In the genomic region with DNA sequence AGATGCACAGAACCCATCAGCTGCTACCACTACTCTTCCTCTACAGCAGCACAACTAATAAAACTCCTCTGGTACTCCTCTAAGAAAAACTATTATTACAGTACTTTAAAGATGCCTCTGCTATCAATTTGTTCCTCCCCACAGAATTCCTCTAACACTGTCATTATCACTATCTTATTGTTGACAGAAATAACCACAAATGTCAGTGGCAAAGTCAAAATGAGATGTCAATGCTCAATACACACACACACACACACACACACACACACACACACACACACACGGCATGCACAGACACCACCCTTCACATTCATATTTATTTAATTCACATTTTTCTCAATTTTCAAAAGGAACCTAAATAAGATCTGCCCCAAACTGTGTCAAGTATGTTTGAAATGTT, we compare ENCODE assay signal across 32 mouse cellular contexts. TPM values are rescaled to one million over a fixed set of nuclear protein-coding genes. Genes with fewer than 3 reads are reported as not detected.
A peak's percentile ranks its signal among the peaks of the same experiment; 100 is the strongest.
DNase-seq lines count a peak whose midpoint lies in the region; ATAC-seq and TF ChIP-seq lines count a peak whose summit lies in the region.
"Had no signal": no experiment of that assay in that cellular context is flagged by ENCODE, and none has a peak within 500 bp of the region (broad histone marks: within the 10 kb centered on the region; RNA-seq: fewer than 3 reads in every experiment).

No protein-coding gene starts in this region.

- WGBS in heart, adult 2 months: 42% methylated on average over 1 of the region's 1 CpGs
- 44% methylated on average over 1 of the region's 1 CpGs for WGBS in heart, embryonic 15.5 days
- 33% methylated on average over 1 of the region's 1 CpGs for WGBS in liver, embryonic 14.5 days (ENCODE audit: insufficient replicate concordance)

- H3K27me3 ChIP-seq in heart, adult 2 months (ENCODE audit: control insufficient read depth, insufficient read depth, low read length): no peaks in the 10 kb centered on the region
- H3K27me3 ChIP-seq in heart, embryonic 15.5 days: no peaks in the 10 kb centered on the region
- H3K27me3 ChIP-seq in liver, embryonic 14.5 days (ENCODE audit: control insufficient read depth, insufficient read depth, low read length): no peaks in the 10 kb centered on the region
- H3K27me3 ChIP-seq: embryonic facial prominence, embryonic 13.5 days; forebrain, embryonic 15.5 days; hindbrain, embryonic 13.5 days; limb, embryonic 15.5 days; midbrain, embryonic 15.5 days had no signal

- peak overlapping the region; percentile 71 for H3K27ac ChIP-seq in heart, adult 2 months
- peak overlapping the region; percentile 44; the same call in 1 of the 2 replicates for H3K27ac ChIP-seq in heart, embryonic 15.5 days
- no peak overlapping the region for H3K27ac ChIP-seq in liver, embryonic 14.5 days
- H3K27ac ChIP-seq: embryonic facial prominence, embryonic 13.5 days; forebrain, embryonic 10.5 days; forebrain, embryonic 15.5 days; hindbrain, embryonic 13.5 days; limb, embryonic 10.5 days; limb, embryonic 15.5 days; macrophage; midbrain, embryonic 10.5 days; midbrain, embryonic 15.5 days; stomach, postnatal 0 days had no signal

- no peak overlapping the region for H3K9ac ChIP-seq in heart, adult 2 months (ENCODE audit: low read depth, low read length)
- no peak overlapping the region for H3K9ac ChIP-seq in heart, embryonic 15.5 days
- H3K9ac ChIP-seq in liver, embryonic 14.5 days (replicated peaks): no peak overlapping the region
- H3K9ac ChIP-seq: embryonic facial prominence, embryonic 13.5 days; forebrain, embryonic 15.5 days; hindbrain, embryonic 13.5 days; limb, embryonic 15.5 days; midbrain, embryonic 15.5 days had no signal

- TF ChIP-seq CTCF in heart, adult 2 months (IDR thresholded peaks at IDR 0.05): no peak
- no peak for TF ChIP-seq CTCF in liver, embryonic 14.5 days (IDR thresholded peaks at IDR 0.05; ENCODE audit: low read depth)

- ATAC-seq in heart, embryonic 15.5 days (replicated peaks; ENCODE audit: insufficient number of reproducible peaks, insufficient read depth, low FRiP score, low read depth): no peak
- peak; percentile 37; the same call in 1 of the 2 replicates for ATAC-seq in liver, embryonic 14.5 days (ENCODE audit: insufficient read depth)
- ATAC-seq: forebrain, embryonic 15.5 days; intestine, postnatal 0 days; midbrain, embryonic 15.5 days had no signal

- no peaks in the 10 kb centered on the region for H3K9me3 ChIP-seq in heart, embryonic 15.5 days (replicated peaks)
- H3K9me3 ChIP-seq in liver, embryonic 14.5 days (ENCODE audit: control insufficient read depth, low read length): no peaks in the 10 kb centered on the region
- H3K9me3 ChIP-seq: embryonic facial prominence, embryonic 13.5 days; forebrain, embryonic 10.5 days; forebrain, embryonic 15.5 days; hindbrain, embryonic 13.5 days; limb, embryonic 10.5 days; limb, embryonic 15.5 days; midbrain, embryonic 10.5 days; midbrain, embryonic 15.5 days had no signal

- H3K4me1 ChIP-seq in heart, adult 2 months (ENCODE audit: control insufficient read depth, insufficient read depth, low read length): peaks cover 12% of the 10 kb centered on the region
- H3K4me1 ChIP-seq in heart, embryonic 15.5 days (replicated peaks): peaks cover 35% of the 10 kb centered on the region
- peaks cover 13 to 19% of the 10 kb centered on the region in 2 experiments for H3K4me1 ChIP-seq in liver, embryonic 14.5 days (replicated peaks; ENCODE audit: control insufficient read depth in 2 of 2, insufficient read depth in 2 of 2, low read length in 1 of 2)
- H3K4me1 ChIP-seq: limb, embryonic 15.5 days had no signal

- no peak for DNase-seq in heart, adult 2 months
- no peak for DNase-seq in heart, postnatal 14 days
- DNase-seq in heart, postnatal 10 days: no peak
- peak; percentile 28 for DNase-seq in A20 (ENCODE audit: low read depth, low spot score)
- no peak for DNase-seq in liver, embryonic 14.5 days (ENCODE audit: low read depth in 3 of 3, low spot score in 3 of 3)
- no peak for DNase-seq in spleen, postnatal 14 days (ENCODE audit: low spot score in 2 of 2)
- DNase-seq in frontal cortex, postnatal 10 days (ENCODE audit: low spot score in 2 of 2): no peak
- DNase-seq: adrenal gland, postnatal 36 days; cerebellum, adult 18-20 months; cerebellum, postnatal 10 days; gastrocnemius, adult 2 months; gastrocnemius, postnatal 36 days; heart, postnatal 4 days; kidney, postnatal 14 days; layer of hippocampus, adult 9-11 months; lung, adult 2 months; lung, postnatal 10 days; right cerebral cortex, postnatal 25 days; thymus, adult 18-20 months; thymus, postnatal 36 days had no signal

- no peak for TF ChIP-seq EP300 in heart, adult 2 months (IDR thresholded peaks at IDR 0.05; ENCODE audit: insufficient read depth, low read depth, low read length)
- TF ChIP-seq EP300 in liver, embryonic 14.5 days (IDR thresholded peaks at IDR 0.05; ENCODE audit: low read depth): 0 out of 2 replicates have a peak, but pooled peaks have one; percentile 18

- no peak for TF ChIP-seq POLR2A in heart, adult 2 months (IDR thresholded peaks at IDR 0.05; ENCODE audit: insufficient read depth, low read depth, low read length)

- intact Hi-C loops in heart, adult 2 months (cut with DNase I): no loop called here
- intact Hi-C loops in heart, postnatal 14 days (cut with DNase I): loop anchor here (10.0 kb wide), 1 partner anchor 329 kb away; no protein-coding TSS in a partner anchor
- intact Hi-C loops in heart, postnatal 10 days (cut with DNase I): no loop called here

- peaks cover 5% of the 10 kb centered on the region; the same call in 1 of the 2 replicates for H3K79me2 ChIP-seq in heart, adult 2 months (replicated peaks; ENCODE audit: control insufficient read depth, insufficient read depth, low read length)

- peaks cover 20% of the 10 kb centered on the region for H3K36me3 ChIP-seq in heart, adult 2 months (ENCODE audit: control insufficient read depth, insufficient read depth, low read length)
- H3K36me3 ChIP-seq in heart, embryonic 15.5 days: no peaks in the 10 kb centered on the region
- H3K36me3 ChIP-seq in liver, embryonic 14.5 days (replicated peaks; ENCODE audit: control insufficient read depth, insufficient read depth, low read depth): no peaks in the 10 kb centered on the region
- H3K36me3 ChIP-seq: embryonic facial prominence, embryonic 13.5 days; forebrain, embryonic 15.5 days; hindbrain, embryonic 13.5 days; limb, embryonic 10.5 days; limb, embryonic 15.5 days; midbrain, embryonic 10.5 days; midbrain, embryonic 15.5 days had no signal

- no peak overlapping the region for H3K4me3 ChIP-seq in heart, adult 2 months
- H3K4me3 ChIP-seq in heart, embryonic 15.5 days: no peak overlapping the region
- no peak overlapping the region for H3K4me3 ChIP-seq in liver, embryonic 14.5 days (ENCODE audit: insufficient read depth in 1 of 2, low read depth in 2 of 2, low read length in 2 of 2)
- H3K4me3 ChIP-seq: embryonic facial prominence, embryonic 13.5 days; forebrain, embryonic 10.5 days; forebrain, embryonic 15.5 days; gastrocnemius, adult 2 months; hindbrain, embryonic 13.5 days; limb, embryonic 10.5 days; limb, embryonic 15.5 days; midbrain, embryonic 10.5 days; midbrain, embryonic 15.5 days had no signal

- H3K4me2 ChIP-seq in heart, embryonic 15.5 days: no peak overlapping the region
- H3K4me2 ChIP-seq in liver, embryonic 14.5 days (ENCODE audit: low read depth): no peak overlapping the region
- H3K4me2 ChIP-seq: embryonic facial prominence, embryonic 13.5 days; forebrain, embryonic 15.5 days; hindbrain, embryonic 13.5 days; limb, embryonic 15.5 days; midbrain, embryonic 15.5 days had no signal

RNA-seq across cellular contexts. Expression of a gene that starts 8.2 kb away (rescaled TPM):
- total RNA-seq in heart, adult 2 months (2021): 10 to 100 TPM in 1 of 2 experiments, 1 to 10 TPM in 1; 8.2 to 11.4 TPM
- 7.6 and 8.6 TPM in 2 replicates for polyA plus RNA-seq in heart, adult 2 months (2012; rRNA removed)
- 10 to 100 TPM; 12.0 to 15.1 TPM for total RNA-seq in heart, postnatal 14 days (2021)
- polyA plus RNA-seq in heart, embryonic 15.5 days (2015; fragmentation: Nextera tagmentation; extraction: Ambion mirVana): 8.4 and 11.4 TPM in 2 replicates
- total RNA-seq in heart, postnatal 10 days (2021): 10 to 100 TPM; 12.0 to 16.6 TPM
- polyA plus RNA-seq in liver, embryonic 14.5 days (2012; rRNA removed): 1.6 and 1.9 TPM in 2 replicates
- 3.9 and 4.2 TPM in 2 replicates for polyA plus RNA-seq in liver, embryonic 14.5 days (2014; fragmentation: Nextera tagmentation; extraction: Ambion mirVana)
